8 mouse cellular contexts compared by ENCODE assay signal in the genomic region with DNA sequence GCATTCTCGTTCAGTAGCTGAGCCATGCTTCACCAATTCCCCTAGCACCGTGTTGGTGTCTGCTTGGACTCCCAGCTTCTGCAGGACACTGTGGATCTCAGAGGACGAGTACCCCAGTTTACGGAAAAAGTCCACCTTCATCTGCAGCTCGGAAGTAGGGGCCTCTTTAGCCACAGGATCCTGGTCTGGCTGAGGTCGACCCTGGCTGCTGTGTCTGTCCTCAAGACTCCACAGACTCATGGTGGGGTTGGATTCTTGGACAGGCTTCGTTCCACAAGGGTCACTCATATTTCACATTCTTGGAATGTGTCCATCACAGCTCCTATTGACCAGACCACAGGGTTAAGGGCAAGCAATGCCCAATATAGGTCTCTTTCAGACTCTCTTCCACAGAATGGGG. TPM values are rescaled to one million over a fixed set of nuclear protein-coding genes. Genes with fewer than 3 reads are reported as not detected.
DNase-seq lines count a peak whose midpoint lies in the region; ATAC-seq lines count a peak whose summit lies in the region.

No protein-coding gene starts in this region.

- peaks cover 91% of the 10 kb centered on the region for H3K4me1 ChIP-seq in megakaryocyte, embryonic 14.5 days
- H3K4me1 ChIP-seq in forebrain, embryonic 12.5 days, result peaks cover 24% of the 10 kb centered on the region
- H3K4me1 ChIP-seq in limb, embryonic 12.5 days (replicated peaks), result peaks cover 28% of the 10 kb centered on the region

- H3K36me3 ChIP-seq in megakaryocyte, embryonic 14.5 days (replicated peaks; ENCODE audit: low read length), result peaks cover 50% of the 10 kb centered on the region
- H3K36me3 ChIP-seq in forebrain, embryonic 12.5 days (replicated peaks), result no peaks in the 10 kb centered on the region
- H3K36me3 ChIP-seq in limb, embryonic 12.5 days, result no peaks in the 10 kb centered on the region
- H3K36me3 ChIP-seq in splenic B cell, adult 2 months (ENCODE audit: control insufficient read depth, insufficient read depth, low read length, poor library complexity, severe bottlenecking), result peaks cover 23% of the 10 kb centered on the region

- no peaks in the 10 kb centered on the region for H3K27me3 ChIP-seq in megakaryocyte, embryonic 14.5 days (replicated peaks)
- peaks cover 43% of the 10 kb centered on the region for H3K27me3 ChIP-seq in forebrain, embryonic 12.5 days
- peaks cover 49% of the 10 kb centered on the region for H3K27me3 ChIP-seq in limb, embryonic 12.5 days
- no peaks in the 10 kb centered on the region for H3K27me3 ChIP-seq in splenic B cell, adult 2 months (ENCODE audit: control insufficient read depth, insufficient read depth, low read length, poor library complexity, severe bottlenecking)

- no peak overlapping the region for H3K27ac ChIP-seq in forebrain, embryonic 12.5 days
- no peak overlapping the region for H3K27ac ChIP-seq in limb, embryonic 12.5 days

- peak overlapping the region; percentile 99 for H3K4me3 ChIP-seq in megakaryocyte, embryonic 14.5 days (replicated peaks)
- peak overlapping the region; percentile 68; the same call in 1 of the 2 replicates for H3K4me3 ChIP-seq in forebrain, embryonic 12.5 days (replicated peaks)
- peak overlapping the region; percentile 63 for H3K4me3 ChIP-seq in limb, embryonic 12.5 days (replicated peaks)

- 84% methylated on average over 7 of the region's 7 CpGs for WGBS in forebrain, embryonic 12.5 days
- WGBS in limb, embryonic 12.5 days, result 76% methylated on average over 7 of the region's 7 CpGs

- peak overlapping the region; percentile 97 for H3K4me2 ChIP-seq in forebrain, embryonic 12.5 days
- peak overlapping the region; percentile 94 for H3K4me2 ChIP-seq in limb, embryonic 12.5 days

- H3K9ac ChIP-seq in forebrain, embryonic 12.5 days, result no peak overlapping the region
- no peak overlapping the region for H3K9ac ChIP-seq in limb, embryonic 12.5 days (replicated peaks)

- H3K9me3 ChIP-seq in megakaryocyte, embryonic 14.5 days, result no peaks in the 10 kb centered on the region
- no peaks in the 10 kb centered on the region for H3K9me3 ChIP-seq in forebrain, embryonic 12.5 days
- H3K9me3 ChIP-seq in limb, embryonic 12.5 days, result no peaks in the 10 kb centered on the region

- ATAC-seq in megakaryocyte, adult 5-6 weeks (ENCODE audit: poor library complexity, severe bottlenecking), result no peak
- no peak for ATAC-seq in forebrain, embryonic 12.5 days (ENCODE audit: low FRiP score)
- ATAC-seq in limb, embryonic 12.5 days (ENCODE audit: insufficient number of reproducible peaks, insufficient read depth, low FRiP score, low TSS enrichment, low read depth), result no peak

- peak; percentile 27 for DNase-seq in splenic B cell, adult 2 months (ENCODE audit: low read depth, low spot score)
- no peak for DNase-seq in Muller cell, postnatal 12 days (ENCODE audit: inconsistent ontology term)
- DNase-seq in retina, postnatal 1 day, result no peak
- no peak for DNase-seq in kidney, adult 8-10 months

RNA-seq across cellular contexts. Expression of a gene that starts 0.9 kb away (rescaled TPM):
- polyA plus RNA-seq in megakaryocyte, embryonic 14.5 days (2012; ENCODE audit: insufficient read depth, low replicate concordance), result 19.3 and 20.5 TPM in 2 replicates
- total RNA-seq in megakaryocyte, adult 5-6 weeks (2015), result 10.4 and 11.1 TPM in 2 replicates
- 3.9 and 5.9 TPM in 2 replicates for total RNA-seq in megakaryocyte, adult 5-6 weeks (2017)
- 0.18 and 0.23 TPM in 2 replicates for polyA plus RNA-seq in forebrain, embryonic 12.5 days (2016; fragmentation: Nextera tagmentation; extraction: Ambion mirVana)
- 0.24 and 0.32 TPM in 2 replicates for polyA plus RNA-seq in limb, embryonic 12.5 days (2016; fragmentation: Nextera tagmentation; extraction: Ambion mirVana)

RNA-seq across cellular contexts. Expression of a gene that starts 41.8 kb away (rescaled TPM):
- polyA plus RNA-seq in megakaryocyte, embryonic 14.5 days (2012; ENCODE audit: insufficient read depth, low replicate concordance), result 41.3 and 52.8 TPM in 2 replicates
- 40.2 and 45.5 TPM in 2 replicates for total RNA-seq in megakaryocyte, adult 5-6 weeks (2015)
- 45.6 and 49.1 TPM in 2 replicates for total RNA-seq in megakaryocyte, adult 5-6 weeks (2017)
- 128 and 138 TPM in 2 replicates for polyA plus RNA-seq in forebrain, embryonic 12.5 days (2016; fragmentation: Nextera tagmentation; extraction: Ambion mirVana)
- 74.6 and 76.9 TPM in 2 replicates for polyA plus RNA-seq in limb, embryonic 12.5 days (2016; fragmentation: Nextera tagmentation; extraction: Ambion mirVana)

Comparison
In these comparisons a context has a peak if more than half of its experiments do, and no peak if none do; other contexts are left out.
1. RNA of a gene that starts 0.9 kb away (polyA plus RNA-seq): 19.3 to 20.5 TPM in megakaryocyte, embryonic 14.5 days; 0.24 to 0.32 TPM in limb, embryonic 12.5 days and 0.18 to 0.23 TPM in forebrain, embryonic 12.5 days; every median in the first group is over 10 times any median in the second.
2. Peak in every context shown above with its lines, with median percentiles within 50 percentile points of each other: H3K4me3 ChIP-seq.